Mouse (Mus musculus) retina, postnatal 7 days (tissue): ENCODE results near the gene Duoxa1.
"Not testable (repeated sequence)": the region's sequence is repeated elsewhere in the genome, so short reads cannot be mapped to it uniquely, and the experiment has no call there.

Experiments used
- DNase-seq: peaks from one replicate; pipeline ENCODE4 v3.0.0-alpha.2; 2012; ENCODE audit warnings: low read depth, low spot score

The Duoxa1 gene

GRCm38 (mm10) chr2:122313536-122313935, at the start of gene Duoxa1:
TSS of gene Duoxa1 (minus strand) at chr2:122313730.
- DNase-seq: no peak

- DNase-seq: no peak
Measured at GRCm38 (mm10) chr2:122362622-122363523, 49.3 kb upstream of the Duoxa1 start.

GRCm38 (mm10) chr2:122361868-122362621, 48.5 kb upstream of the Duoxa1 start:
- no peak for DNase-seq

DNA sequence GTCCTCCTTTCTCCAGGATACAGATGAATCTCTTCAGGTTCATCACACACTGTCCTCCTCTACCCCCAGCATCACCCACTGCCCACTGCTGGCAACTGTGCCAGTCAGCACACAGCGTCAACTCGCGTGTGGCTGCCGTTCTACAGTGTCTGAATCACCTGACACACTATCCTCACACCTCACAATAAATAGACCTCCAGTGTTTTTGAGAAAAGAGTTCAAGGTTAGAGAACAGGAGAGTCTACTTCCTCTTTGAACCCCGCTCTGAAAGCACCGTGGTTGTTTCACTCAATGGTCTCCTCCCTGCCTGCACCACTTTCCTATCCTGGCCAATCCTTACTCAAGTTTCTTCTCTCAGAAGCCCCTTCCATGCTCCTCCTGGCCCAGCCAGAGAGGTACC, 47.7 kb upstream of the Duoxa1 start:
- DNase-seq: no peak

GRCm38 (mm10) chr2:122360310-122360709, 46.8 kb upstream of the Duoxa1 start:
- no peak for DNase-seq

GRCm38 (mm10) chr2:122356187-122356586, 42.7 kb upstream of the Duoxa1 start:
- no peak for DNase-seq

DNA sequence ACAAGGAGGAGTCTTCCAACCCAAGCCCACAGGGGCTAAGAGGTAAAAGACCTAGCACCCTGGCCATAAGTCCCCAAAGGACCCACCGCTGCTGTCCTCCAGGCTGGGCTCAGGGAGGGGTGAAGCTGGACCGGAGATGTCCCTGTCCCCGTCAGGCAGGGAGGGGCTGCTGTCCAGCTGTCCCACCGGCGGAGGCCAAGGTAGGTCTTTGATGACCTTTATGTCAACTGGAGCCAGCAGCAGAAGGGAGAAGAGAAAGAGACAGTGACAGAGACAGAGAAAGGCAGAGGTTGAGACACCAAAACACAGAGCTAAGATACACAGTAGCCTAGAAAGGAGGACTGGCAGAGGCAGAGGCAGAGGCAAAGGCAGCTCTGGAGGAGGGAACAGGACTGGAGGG, 41.9 kb upstream of the Duoxa1 start:
- no peak for DNase-seq

- no peak for DNase-seq
Measured at GRCm38 (mm10) chr2:122354191-122354929, 40.8 kb upstream of the Duoxa1 start.

GRCm38 (mm10) chr2:122353765-122354164, 40.2 kb upstream of the Duoxa1 start:
- DNase-seq: no peak

DNA sequence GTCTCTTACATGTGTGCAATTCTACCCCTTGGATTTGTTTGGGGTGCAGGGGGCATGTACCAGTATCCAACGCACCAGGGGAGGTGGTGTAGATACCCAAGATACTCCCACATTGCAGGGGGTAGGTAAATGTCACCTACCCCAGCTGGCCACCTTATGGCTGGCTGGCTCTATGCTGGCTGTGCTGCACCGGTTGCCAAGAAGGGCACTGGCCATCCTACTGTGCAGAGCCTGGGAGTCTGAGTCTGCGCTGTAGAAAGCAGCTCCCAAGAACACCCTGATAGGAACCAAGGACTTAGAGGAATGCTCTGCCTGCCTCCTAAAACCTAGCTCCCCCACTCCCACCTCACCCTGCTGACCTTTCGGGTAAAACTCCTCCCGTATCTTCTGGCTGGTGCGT, 39.5 kb upstream of the Duoxa1 start:
- no peak for DNase-seq

DNA sequence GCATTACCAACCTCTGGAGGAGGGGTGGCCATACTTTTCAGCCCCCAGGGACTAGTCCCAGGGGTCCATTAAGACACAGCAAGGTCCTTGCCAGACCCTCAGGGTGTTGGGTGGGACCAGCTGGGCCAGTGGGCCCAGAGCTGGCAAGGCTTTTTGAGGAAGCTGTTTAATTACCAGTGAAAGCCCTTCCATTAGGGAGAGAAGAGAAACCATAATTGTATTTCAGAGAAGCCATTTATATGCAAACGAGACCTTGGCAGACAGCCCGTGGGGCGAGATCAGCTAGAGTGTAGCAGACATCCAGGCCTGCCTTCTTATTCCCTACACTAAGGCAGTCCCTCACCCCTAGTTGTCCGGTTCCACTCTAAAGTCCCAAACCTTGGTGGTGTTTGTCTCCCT, 38.4 kb upstream of the Duoxa1 start:
- no peak for DNase-seq

DNA sequence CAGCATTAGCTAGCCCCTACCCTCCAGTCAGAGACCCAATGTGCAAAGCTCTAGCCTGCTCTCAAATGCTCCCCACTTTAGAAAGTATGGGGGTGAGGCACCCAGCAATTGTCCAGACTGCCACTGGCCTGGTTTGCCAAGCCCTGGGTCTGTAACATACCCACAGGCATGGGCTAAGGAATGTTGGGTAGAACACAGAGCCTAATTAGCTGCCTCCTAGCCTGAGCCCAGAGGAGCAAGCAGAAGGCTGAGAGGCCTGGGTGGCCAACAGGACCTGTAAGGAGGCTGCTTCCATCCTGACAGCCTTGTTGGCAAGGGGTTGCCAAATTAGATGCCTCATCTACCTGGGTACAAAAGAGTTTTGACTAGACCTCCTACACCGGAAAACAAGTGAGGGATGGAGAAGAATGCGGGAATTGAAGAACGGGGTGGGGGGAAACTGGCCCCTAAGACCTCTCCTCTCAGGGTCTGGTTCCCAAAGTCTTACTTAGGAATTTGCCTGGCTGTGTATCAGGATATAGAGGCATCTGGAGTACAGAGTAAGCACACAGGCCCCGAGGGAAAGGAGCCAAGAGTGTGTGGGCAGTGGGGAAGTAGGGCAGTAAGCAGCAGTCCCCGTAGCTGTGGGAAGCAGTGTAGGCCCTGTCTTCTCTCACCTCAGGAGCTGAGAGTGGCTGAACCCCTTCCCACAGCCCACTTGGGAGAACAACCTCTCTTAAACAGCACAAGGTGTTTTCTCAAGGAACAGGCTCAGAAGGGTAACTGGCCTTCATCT, 37.8 kb upstream of the Duoxa1 start:
- DNase-seq: no peak

DNA sequence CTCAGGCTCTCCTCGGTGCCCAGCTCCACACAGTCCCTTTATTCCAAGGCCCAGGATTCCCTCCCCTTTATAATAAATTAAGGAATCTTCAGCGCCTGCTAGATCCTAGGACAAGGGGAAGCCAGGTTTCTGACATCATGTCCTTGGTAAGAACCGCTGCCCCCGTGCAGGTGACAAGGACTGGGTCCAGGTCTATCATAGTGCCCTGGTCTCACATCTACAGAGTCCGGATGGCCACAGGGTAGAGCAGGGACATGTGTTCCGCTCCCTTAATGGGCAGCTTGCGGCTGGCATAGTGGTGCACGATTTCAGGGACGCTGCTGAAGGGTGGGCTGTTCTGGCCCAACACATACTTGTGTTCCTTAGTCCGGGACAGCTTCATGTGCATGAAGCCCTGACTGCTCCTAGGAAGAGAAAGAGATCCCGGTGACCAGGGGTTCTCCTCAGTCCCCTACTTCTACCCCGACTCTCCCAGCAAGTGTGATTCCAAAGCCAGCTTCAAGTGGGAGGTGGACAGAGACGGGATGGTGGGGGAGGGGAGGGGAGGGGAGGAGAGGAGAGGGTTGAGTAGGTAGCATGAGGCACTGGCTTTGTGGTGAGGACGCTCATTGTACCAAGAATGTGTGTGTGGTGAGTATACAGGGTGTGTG, 35.7 kb upstream of the Duoxa1 start:
- DNase-seq: no peak

DNA sequence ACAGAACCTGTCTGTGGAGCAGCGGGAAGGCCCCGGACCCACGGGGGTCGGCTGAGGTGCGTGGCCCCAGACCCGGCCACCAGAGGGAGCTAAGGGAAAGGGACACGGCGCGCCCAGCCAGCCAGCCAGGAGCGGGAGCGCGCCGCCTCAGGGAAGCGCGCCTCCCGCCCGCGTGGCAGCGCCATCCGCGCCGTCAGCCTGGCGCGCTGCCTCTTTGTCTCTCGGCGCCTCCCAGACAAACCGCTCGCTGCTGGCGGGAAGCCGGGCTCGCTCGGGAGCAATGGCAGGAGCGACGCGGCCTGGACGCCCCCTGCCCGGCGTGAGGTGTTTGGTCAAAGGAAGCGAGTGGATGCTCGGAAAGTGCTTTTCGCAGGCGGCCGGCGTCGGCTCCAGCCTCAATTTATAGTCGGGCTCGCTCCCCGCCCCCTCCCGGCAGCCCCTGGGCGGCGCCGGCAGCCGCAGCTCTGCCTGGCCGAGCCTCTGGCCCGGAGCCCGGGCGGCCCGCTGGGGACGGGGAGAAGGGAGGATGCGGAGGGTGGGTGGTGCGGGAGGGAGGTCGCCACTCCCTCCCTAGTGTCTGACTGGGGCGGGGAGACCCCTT, 35.1 kb upstream of the Duoxa1 start:
- DNase-seq: peak; percentile 83

DNA sequence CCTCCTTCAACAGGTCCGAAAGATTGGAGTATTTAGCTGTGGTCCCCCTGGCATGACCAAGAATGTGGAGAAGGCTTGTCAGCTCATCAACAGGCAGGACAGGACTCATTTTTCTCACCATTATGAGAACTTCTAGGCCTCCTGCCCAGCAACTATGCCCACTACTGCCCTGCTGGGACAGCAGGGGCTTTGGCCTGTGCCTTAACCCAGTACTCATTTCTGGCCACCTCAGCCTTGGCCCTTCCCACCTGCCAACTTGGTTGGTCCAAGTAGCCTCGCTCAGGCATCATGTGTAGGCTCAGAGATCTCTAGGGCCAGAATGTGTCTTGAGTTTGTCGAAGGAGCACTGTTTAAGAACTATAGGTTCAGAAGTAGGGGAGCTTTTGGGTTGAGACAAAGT, 33.7 kb upstream of the Duoxa1 start:
- DNase-seq: no peak

DNA sequence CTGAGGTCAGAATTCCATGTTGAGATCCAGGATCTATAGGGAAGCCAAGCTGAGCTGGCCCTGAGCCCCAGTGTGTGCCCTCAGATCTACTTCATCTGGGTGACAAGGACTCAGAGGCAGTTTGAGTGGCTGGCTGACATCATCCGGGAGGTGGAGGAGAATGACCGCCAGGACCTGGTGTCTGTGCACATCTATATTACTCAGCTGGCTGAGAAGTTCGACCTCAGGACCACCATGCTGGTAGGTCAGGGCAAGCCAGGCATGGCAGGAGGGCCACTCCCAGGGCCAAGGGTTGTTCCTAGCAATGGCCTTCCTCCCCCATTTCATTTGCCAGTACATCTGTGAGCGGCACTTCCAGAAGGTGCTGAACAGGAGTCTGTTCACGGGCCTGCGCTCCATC, 32.6 kb upstream of the Duoxa1 start:
- DNase-seq: not testable (repeated sequence)

GRCm38 (mm10) chr2:122345106-122345893, 31.8 kb upstream of the Duoxa1 start:
- no peak for DNase-seq

DNA sequence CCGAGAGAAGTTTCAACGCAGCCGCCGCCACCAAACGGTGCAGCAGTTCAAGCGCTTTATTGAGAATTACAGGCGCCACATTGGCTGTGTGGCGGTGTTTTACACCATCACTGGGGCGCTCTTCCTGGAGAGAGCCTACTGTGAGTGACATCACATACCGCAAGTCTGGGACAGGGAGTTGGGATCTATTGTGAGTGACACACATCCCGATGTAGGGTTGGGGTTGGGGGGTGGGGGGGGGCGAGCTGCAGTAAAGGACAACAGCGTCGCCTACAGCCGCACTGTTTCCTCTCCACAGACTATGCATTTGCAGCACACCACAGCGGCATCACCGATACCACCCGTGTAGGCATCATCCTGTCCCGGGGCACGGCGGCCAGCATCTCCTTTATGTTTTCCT, 23.8 kb upstream of the Duoxa1 start:
- DNase-seq: no peak

DNA sequence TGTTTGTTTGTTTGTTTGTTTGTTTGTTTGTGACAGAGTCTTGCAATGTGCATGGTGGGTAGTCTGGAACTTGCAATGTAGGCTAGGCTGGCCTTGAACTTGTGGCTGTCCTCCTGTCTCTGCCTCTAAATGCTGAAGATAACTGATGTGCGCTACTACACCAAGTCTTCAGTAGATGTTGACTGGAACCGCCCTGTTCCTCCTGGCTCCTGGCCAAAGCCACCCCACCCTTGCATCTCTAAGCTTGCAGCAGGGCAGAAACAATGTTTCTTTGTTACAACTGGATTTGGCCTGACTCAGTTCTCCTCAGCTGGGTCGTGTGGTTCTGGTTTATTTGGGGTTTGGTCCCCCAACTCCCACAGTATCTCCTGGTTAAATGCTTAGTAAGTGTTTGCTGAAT, 20.6 kb upstream of the Duoxa1 start:
- no peak for DNase-seq

- DNase-seq: no peak
Measured at GRCm38 (mm10) chr2:122332222-122332621, 18.7 kb upstream of the Duoxa1 start.
